Mouse (Mus musculus) megakaryocyte progenitor cell, adult 5-6 weeks (primary cell): Measurements from ENCODE around the gene Hddc2. TPM values are rescaled to one million over a fixed set of nuclear protein-coding genes. Genes with fewer than 3 reads are reported as not detected.
"Not testable (repeated sequence)": the region's sequence is repeated elsewhere in the genome, so short reads cannot be mapped to it uniquely, and the experiment has no call there.

ENCODE experiments used
- ATAC-seq: replicated peaks from 2 replicates; pipeline ENCODE4 v1.8.0; 2016; ENCODE audit warnings: mild to moderate bottlenecking, moderate TSS enrichment, inconsistent platforms; ENCODE audit not compliant: poor library complexity
- total RNA-seq, 2 experiments: library from RNA; stranded (forward) in 1 of 2; stranded (reverse) in 1 of 2; fragments of 157-497, 149-512 nt in 1 of 2; fragments of 200-1000 nt in 1 of 2; gene quantifications; 2 replicates each; pipeline versions ENCODE4 v1.2.3 to v1.2.4; 2015 to 2017

Hddc2 gene
- total RNA-seq, 2 experiments from 2014 or later = 44.5 to 56.2 TPM

DNA sequence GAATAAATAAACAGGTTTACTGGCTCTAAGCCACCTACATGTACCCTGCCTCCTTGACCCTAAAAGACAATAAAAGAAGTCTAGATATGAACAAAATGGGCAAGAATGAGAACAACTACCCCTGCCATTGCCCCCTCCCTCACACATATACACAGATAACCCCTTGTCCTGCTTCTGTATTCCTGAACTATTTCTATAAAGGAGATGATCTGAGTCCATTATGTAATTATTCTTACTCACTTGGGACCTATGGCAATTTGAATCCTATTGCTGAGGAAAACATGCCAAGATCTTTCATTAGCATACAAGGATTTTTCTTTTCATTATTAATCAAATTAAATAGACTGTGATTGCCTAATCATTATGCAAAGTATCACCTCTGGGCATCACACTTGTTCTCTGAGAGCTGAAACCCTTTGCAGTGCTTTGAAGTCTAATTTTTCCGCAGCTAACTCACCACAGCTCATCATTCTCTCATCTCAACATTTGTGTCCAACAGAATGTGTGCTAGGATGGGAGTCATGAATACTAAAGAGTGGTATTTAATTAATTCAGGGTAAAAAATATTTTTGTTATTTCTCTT is 39.8 kb downstream of the Hddc2 start:
- ATAC-seq = no peak

GRCm38 (mm10) chr10:31354141-31354540 is 41.0 kb downstream of the Hddc2 start:
- ATAC-seq = no peak

DNA sequence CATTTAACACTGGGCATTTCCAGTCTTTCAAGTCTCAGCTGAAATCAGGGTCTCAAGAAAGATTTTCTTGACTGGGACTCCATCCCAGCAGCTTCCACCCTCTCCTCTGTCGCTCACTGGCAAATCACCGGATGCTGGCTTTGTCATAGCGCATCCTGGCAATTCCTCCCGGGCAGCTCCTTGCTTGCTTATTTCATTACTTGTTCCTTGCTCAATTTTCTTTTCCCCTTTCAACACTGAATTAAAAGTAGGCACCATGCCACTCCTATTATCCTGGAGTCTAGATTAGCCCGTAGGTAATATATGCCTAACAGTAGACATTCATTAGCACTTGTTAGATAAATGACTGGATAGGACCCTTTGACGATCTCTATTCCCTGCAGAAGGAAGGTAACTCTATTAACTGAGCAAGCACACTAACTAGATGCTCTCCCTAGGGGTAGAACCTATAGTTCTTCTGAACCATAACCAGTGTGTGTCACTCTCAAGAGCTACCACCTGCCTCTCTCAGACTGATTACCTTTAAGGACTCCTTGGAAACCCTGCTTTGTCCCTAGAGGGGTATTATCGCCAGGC is 41.8 kb downstream of the Hddc2 start:
- no peak for ATAC-seq

DNA sequence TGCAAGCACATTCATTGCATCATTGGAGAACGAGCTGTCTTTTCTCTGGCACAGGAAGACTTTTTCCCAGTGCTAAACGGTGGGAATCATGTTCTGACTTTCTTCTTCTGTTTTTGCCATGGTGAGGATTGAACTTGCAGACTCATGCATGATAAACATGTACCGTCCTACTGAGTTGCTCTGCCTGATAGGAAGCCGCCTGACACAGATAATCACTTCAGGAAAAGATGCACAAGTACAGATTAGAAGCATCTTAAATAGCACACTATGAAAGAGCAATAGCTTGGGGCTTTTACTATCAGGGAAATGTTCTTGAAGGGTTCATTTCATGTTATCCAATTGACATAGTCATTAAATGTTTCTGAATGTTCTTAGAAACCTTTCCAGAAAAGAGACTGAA is 46.6 kb downstream of the Hddc2 start:
- 0 out of 2 replicates have a peak, but pooled peaks have one; percentile 11 for ATAC-seq

DNA sequence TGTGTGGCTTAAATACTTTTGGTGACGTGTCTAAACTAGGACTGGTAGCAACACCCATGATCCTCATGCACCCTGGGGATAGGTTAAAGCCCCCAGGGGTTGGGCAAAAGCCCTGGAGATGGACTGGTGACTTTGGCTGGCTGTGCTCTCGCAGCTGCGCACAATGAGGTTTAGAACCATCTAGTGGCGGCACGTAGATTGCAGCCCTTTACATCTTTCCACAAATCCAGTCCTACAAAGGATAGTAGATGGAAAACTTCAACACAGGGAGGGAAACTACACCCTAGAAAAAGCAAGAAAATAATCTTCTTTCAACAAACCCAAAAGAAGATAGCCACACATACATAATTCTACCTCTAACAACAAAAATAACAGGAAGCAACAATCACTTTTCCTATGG is 57.0 kb downstream of the Hddc2 start:
- ATAC-seq = not testable (repeated sequence)

Other genes with a start within 250 kb of the Hddc2 start
- 0.12 and 0.25 TPM in 2 replicates for gene Tpd52l1, start 132.6 kb downstream of the Hddc2 start, total RNA-seq (2015)
- 0.61 TPM in 1 of 2 replicates, not detected in the other for gene Tpd52l1, start 132.6 kb downstream of the Hddc2 start, total RNA-seq (2017)